Mouse (Mus musculus): ENCODE measurements around the gene Tank. TPM values are rescaled to one million over a fixed set of nuclear protein-coding genes. Genes with fewer than 3 reads are reported as not detected.
A peak's percentile ranks its signal among the peaks of the same experiment; 100 is the strongest.

Gene Tank
- total RNA-seq (2017) = 63.9 and 64.1 TPM in 2 replicates

DNA sequence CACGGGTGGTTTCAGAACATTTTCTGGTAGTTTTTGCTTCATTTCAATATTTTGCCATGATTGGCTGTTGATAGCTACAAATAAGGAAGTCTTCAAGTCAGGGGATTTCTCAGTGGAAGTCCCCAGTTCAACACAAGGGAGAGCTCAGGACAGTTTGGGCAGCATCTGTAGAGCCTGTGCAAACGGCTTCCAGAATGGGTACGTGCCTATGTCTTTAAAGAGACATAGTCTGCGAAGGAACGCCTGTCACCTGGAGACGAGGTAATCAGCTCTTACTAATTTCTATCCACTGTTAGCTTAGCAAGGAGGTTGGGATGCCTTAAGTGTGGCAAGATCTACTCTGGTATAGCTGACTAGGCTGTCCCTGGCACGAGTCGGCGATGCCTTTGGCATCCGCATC is at the start of gene Tank:
Gene Tank, plus strand, starts transcription at position 153 of the 400 bp plus-strand sequence.
- ATAC-seq (replicated peaks; ENCODE audit: low read depth, poor library complexity, severe bottlenecking) = peak; percentile 93

DNA sequence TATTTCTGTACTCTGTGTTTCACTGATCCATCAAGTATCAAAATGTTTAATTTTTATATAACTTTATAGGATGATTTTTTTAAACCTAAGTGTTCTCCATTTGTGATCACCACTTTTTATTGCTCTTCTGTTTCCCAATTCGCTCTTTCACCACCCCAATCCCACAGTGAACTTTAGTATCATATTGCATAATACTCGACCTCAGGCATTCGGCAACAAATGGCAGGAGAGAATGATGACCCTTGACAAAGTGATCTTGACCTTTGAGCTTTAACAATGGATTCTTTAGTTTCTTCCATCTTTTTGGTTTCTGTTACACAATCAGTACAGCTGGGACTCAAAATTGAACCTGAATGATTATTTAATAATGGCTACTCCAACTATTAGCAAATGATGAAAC is 46.1 kb upstream of the Tank start:
- no peak for ATAC-seq (replicated peaks; ENCODE audit: low read depth, poor library complexity, severe bottlenecking)

DNA sequence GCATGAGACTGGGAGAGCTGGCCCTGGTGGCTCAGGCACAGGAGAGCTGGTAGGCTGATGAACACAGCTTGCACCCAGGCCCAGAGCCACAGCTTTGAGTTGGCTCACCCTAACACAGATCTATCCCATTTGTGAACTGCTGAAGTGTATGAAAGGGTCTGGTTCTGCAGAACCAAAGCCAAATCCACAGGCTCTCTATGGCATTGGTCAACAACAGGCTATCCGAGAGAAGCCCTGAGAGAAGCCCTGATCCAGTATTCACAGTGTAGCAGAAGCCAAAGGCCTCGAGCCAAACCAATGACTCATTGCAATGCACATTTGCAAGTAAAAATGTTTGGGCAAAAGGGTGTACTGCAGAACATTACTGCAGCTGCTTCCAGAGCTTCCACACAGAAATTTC is 45.3 kb upstream of the Tank start:
- no peak for ATAC-seq (replicated peaks; ENCODE audit: low read depth, poor library complexity, severe bottlenecking)

DNA sequence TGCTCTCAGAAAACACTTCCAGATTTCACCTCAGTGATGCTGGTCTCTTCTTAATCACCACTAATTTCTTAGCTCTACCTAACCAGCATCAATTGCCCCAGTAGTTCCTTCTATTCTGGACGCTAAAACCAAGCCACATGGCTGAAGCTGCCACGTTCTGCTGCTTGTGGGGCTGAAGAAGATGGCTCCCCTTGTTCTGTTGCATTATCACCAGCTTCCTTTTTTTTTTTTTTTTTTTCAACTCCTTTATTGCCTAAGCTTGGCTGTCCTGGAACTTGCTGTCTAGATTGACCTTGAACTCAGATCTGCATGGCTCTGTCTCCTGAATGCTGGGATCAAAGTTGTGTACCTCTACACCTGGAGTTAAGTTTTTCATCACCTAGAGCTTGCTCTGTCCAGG is 41.5 kb upstream of the Tank start:
- no peak for ATAC-seq (replicated peaks; ENCODE audit: low read depth, poor library complexity, severe bottlenecking)

DNA sequence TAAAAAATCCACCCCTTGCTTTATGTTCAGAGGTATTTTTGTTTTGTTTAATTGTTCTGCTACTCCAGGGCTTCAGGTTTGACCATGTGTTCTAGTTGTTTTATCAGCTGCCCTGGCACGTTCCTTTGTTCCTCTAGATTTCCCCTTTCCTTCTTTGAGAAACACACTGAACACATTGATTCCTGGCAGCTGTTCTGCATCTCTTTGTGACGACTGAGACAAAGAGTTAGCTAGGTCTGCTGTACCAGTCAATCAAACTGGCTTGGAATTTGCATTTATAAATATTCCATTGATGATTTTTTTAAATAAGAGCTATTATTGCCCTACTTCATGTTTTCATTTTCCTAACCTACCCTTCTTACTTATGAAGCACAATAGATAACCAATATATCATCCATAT is 39.0 kb upstream of the Tank start:
- ATAC-seq (replicated peaks; ENCODE audit: low read depth, poor library complexity, severe bottlenecking) = no peak

DNA sequence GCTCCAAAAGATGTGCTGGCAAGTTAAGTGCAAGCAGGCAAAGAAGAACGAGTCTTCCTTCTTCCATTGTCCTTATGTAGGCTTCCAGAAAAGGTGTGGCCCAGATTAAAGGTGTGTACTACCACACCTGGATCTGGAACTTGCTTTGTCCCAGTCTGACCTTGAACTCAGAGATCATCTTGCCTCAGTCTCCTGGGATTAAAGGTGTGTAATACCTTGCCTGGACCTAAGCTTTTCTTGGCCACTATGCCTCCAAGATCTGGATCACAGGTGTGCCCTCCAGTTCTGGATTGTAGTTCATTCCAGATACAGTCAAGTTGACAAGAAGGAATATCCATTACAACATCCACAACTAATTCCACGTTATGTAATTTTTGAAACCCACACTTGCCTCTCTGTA is 36.0 kb upstream of the Tank start:
- ATAC-seq (replicated peaks; ENCODE audit: low read depth, poor library complexity, severe bottlenecking) = no peak

DNA sequence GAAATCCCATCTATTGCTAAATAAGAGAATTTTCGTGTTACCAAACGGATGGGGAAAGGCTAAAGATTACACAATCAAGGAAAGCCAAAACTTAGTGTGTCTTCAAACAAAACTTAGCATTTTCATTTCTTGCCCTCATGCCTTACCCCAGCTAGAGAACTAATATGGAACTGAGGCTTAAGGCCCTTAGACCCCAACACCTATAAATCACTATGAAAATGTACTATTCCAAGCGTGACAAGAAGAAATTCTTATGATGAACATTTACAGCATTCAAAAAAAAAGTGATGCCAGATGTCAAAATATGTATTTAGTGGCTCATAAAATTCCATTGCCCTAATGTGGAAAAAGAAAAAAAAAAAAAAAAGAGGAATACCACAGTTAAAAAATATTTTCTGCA is 32.7 kb upstream of the Tank start:
- ATAC-seq (replicated peaks; ENCODE audit: low read depth, poor library complexity, severe bottlenecking) = no peak

DNA sequence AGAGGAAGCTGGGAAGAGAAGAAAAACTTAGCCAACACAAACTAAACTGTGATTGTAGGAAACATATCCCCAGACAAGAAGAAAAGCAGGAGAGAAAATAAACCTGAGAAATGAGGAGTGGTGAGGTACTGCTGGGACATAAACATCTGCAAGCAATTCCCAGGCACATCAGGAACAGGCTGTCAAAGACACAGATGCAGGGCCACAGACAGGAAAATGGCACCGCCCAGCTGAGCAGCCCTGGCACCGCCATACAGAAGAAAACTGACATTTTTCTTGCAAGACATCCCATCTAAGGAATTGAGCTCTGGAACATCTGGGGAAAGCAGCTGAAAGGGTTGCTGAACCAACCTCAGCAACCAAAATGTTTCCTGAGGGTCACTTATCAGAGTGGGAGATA is 30.4 kb upstream of the Tank start:
- ATAC-seq (replicated peaks; ENCODE audit: low read depth, poor library complexity, severe bottlenecking) = no peak

DNA sequence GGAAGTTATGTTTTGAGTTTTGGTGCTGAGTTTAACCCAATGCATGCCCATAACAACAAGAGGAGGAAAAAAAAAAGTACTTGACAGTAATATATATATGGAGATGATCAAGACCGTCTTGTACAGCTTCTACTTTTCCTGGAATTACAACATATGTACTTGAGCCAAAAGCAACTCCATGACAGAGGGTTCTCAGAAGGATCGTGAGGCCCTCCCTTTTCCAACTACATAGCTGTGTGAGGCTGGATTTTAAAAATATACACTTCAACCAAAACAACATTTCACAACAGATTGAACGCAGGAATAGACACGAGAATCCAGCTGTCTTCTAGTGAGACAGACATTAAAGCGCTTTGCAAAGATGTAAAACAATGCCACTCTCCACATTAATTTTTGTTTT is 26.7 kb upstream of the Tank start:
- ATAC-seq (replicated peaks; ENCODE audit: low read depth, poor library complexity, severe bottlenecking) = no peak

DNA sequence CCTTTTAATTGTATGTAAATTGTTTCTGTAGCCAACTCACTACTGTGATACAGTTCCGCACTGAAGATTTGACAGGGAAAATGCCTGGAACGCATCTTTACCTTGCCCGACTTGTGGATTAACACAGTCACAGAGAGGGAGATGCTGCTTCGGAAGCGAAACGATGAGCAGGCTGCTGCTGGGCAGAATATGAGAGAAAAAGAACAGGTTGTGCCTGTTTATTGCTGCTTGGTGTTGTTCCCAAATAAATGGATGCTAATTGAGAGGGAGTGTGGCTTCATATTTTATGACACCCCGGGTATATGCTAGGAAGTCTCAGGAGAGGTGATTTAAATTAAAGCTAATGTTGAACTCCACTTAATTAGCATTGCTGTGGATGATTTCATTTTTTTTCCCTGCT is 23.0 kb upstream of the Tank start:
- no peak for ATAC-seq (replicated peaks; ENCODE audit: low read depth, poor library complexity, severe bottlenecking)

DNA sequence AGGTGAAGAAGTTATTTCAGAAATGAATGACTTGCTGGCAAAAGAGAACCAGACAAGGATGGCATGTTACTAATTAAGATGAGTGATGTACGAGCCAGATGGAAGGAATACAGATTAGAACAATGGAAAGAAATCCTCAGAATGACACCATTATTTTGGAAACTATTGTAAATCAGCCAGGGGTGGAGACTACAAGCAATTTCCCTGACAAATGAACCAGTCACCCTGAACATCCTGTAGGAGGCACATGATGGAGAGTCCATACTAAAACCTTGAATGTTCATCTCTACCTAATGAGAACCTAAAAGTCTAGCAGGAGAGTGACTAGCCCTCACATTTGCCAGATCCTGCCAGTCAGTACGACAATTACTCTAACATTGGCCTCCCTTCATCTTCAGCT is 22.6 kb upstream of the Tank start:
- ATAC-seq (replicated peaks; ENCODE audit: low read depth, poor library complexity, severe bottlenecking) = no peak

DNA sequence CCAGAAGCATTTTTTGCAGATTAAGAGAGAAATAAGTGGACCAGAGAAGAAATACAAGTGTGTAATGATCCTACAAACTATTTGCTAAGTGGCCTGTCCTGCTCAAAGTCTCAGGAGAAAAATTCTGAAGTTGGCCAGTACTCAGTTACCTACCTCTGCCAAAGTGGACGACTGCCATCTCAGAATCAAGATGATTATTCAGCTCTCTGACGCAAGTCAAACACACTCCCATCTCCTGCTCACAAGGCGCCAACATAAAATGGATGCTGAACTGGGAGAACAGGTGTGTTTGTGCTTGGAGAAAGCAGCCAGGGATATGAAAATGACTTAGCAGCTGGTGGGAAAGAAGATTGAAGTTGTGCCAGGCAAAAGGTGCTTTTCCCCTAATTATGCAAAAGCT is 21.7 kb upstream of the Tank start:
- no peak for ATAC-seq (replicated peaks; ENCODE audit: low read depth, poor library complexity, severe bottlenecking)

DNA sequence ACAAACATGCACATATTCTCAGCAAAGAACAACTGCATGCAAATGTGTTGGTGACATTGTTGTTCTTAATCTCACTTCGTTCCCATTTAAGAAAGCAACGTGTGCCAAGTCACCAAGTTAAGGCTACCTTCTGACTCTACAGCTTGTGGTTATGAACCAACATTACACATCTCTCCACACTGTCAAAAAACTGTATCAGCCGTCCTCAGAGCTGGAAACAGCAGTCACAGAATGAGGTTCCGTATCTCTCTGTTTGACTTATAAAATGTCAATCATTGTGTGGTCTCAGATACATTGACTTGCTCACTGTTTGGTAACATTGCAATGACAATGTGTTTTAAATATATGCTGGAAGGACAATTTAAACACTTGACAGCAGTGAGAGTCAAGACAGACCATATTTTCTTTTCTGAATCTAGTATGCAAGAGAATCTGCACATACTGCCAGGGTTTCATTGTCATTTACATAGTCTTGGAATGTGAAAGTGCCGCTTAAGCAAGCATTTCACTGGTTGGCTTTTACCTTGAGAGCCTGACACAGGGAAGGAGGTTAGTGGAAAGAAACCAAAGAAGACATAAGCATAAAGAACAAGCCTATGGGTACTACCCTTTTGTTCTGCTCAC is 20.4 kb upstream of the Tank start:
- peak; percentile 65 for ATAC-seq (replicated peaks; ENCODE audit: low read depth, poor library complexity, severe bottlenecking)

DNA sequence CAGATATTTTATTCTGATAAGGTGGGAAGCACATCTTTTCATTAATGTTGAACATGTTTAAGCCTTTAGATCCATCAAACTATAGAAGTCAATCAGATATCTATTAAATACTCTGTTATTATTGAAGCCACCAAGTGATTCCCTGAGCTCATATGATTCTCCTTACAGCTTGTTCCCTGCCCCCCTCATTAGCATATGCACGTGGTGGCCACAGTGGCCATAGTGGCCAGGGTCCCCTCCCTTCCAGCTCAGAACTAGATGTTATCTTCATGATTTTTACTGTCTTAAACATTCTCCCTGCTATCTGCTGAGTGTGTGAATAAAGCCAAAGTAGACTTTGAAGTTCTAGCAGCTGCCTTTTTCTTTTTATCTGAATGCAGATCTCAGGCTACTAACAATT is 17.3 kb upstream of the Tank start:
- ATAC-seq (replicated peaks; ENCODE audit: low read depth, poor library complexity, severe bottlenecking) = no peak

DNA sequence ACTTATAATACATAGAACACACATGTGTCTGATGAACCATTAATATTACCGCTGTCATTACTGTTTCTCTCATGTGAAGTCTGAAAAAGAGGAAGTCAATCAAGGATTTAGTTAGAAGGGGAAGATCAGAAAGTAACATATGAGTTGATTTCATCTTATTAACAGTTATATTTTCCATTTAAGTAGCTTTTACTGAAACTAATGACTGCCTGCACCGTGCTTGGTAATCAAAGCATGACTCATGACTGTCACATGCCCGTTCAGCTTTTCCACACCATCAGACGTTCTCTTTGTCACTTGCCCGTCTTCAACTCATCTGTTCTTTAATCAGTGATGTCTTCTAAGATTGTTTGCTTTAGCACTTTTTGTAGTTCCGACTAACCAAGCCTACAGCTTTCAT is 15.2 kb upstream of the Tank start:
- ATAC-seq (replicated peaks; ENCODE audit: low read depth, poor library complexity, severe bottlenecking) = peak; percentile 47; the same call in 1 of the 2 replicates

DNA sequence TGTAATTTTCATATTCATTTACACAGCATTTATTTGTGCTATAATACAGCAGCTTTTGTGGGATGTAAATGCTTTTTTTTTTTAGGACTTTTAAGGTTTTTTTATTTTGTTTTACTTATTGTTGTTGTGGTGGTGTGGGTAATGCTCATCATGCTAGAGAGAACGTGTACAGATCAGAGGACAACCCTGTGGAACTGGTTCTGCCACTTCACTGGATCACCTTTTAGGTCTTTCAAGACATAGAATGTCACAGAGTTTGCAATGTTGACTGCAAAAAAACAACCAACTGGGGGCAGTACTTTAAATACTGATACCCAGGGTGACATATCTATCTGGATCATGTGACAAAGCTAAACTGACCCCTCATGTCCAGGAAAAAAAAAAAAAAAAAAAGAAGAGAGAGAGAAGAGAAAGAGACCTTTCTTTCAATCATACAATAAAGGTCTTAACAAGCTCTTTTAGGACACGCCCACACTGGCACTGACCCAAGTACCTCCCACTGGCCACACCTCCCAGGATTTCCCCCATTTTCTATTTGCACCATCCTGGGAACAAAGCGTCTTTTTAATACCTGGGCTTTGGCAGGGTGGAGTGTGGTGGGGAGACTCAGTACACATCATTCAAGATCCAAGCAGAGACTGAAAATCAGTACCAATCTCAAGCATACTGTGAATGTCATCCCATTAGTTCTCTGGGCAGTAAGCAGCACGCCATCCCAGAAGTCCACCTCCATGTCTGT is 11.2 kb upstream of the Tank start:
- no peak for ATAC-seq (replicated peaks; ENCODE audit: low read depth, poor library complexity, severe bottlenecking)

DNA sequence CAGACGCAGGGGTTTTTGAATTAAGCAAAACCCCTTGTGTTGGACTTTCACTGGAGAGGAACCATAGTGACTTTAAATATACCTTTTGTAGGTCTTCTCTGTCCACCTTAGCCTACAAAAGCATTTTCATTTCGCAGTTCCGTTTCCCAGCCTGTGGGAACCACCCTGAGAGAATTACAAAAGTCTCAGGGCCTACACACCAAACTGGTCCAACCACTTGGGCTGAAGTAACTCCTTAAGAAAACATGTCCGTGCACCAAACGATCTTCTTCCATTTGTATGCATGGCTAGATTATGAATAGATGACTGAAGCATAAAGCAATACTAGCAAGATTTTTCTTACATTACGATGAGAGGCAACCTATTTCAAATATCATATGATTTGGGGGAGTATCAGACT is 9.2 kb upstream of the Tank start:
- ATAC-seq (replicated peaks; ENCODE audit: low read depth, poor library complexity, severe bottlenecking) = no peak

DNA sequence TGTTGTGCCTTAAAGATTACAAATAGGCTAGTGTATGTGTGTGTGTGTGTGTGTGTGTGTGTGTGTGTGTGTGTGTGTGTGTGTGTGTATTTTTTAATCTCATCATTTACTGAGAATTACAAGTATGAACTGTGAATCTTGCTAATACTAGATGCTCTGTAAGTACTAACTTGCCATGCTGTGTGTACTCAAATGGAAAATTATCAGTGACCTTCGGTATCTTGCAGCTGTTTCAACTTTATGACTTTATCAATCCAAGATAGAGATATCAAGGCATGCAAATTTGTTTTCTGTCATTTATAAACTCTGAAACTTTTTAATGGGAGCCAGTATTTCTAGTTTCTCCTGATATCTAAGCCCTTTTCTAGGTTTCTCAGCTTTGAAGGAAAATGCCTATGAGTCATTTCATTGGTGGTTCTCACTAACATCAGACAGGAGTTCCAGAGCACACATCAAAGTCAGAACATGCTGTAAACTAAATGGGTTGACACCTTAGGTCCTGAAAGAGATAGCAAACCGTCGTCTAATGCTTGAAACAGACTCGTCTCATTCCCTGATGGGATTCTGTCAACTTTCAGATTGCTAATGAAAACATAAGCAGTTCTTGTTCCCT is 6.9 kb upstream of the Tank start:
- ATAC-seq (replicated peaks; ENCODE audit: low read depth, poor library complexity, severe bottlenecking) = no peak

DNA sequence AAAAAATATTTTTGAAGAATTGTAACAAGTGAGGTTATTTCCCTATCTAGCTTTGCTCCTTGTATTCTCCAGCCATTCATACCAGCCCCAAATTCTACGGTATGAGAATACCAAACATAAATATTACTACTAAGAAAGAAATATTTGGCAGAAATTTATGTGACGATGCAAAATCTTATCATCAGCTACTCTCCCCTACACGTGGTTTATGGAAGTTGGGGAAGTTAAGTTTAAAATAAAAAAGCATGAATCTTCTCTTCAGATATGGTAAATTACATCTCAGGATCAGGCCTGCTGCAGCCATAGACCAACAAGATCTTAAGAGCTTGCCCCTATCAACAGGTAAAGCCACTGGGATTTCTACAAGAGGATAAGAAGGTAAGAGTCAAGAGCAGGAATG is 1.9 kb upstream of the Tank start:
- ATAC-seq (replicated peaks; ENCODE audit: low read depth, poor library complexity, severe bottlenecking) = no peak

DNA sequence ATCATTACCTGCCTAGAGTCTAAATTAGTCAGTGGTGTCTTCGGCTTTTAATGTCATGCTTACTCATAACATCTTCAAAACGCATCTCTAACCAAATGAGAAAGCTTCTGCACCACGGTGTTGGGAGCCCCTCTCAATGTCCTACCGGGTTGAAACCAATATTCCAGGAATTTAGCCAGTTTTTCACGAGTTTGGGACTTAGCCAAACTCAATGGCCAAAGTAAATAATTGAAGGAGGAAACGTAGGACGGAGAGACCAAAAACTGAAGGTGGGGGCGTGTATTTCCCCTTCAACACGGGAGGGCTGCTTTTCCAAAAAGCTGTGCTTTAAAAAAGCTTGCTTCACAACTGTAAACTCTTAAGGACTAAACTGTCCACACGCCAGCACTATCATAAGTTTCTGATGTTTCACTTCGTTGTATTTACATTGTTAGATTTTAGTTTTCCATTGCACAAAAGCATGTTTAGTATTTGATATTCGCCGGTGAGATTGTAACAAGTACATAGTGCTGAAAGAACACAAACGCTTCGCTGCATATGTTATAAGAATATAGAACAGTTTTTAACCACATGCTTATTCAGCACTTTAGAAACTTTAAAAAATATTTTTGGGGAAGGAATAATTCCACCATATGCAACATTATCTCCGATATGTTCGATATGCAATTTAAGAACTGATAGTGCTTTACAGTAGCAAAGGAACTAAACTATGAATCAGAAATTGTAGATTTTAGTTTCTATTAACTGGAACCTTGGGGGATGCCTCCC is 1.3 kb upstream of the Tank start:
- no peak for ATAC-seq (replicated peaks; ENCODE audit: low read depth, poor library complexity, severe bottlenecking)

DNA sequence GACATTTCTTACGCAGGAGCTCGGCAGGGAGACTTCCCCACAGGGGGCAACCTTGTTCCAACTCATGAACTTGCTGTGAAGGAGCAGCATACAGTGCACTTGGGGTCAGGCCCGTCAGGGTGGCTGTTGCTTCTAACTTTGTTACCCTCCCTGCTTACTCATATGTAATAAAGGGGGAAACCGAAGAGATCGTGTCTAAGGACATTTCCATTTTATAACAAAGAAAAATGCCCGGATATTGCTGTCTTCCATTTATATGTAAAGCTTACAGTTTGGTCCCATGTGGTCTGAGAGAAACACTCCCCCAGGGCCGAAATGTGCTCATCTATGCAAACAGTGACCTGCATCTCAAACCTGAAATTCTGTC is 706 bp upstream of the Tank start:
- ATAC-seq (replicated peaks; ENCODE audit: low read depth, poor library complexity, severe bottlenecking) = no peak; the same call in 1 of the 2 replicates
